Mouse (Mus musculus) fibroblast of lung, adult 2 months (primary cell): ENCODE measurements around the gene Zfp618.
A peak's percentile ranks its signal among the peaks of the same experiment; 100 is the strongest.

ENCODE experiments used
- DNase-seq: peaks from one replicate; pipeline ENCODE4 v3.0.0-alpha.2; 2011; ENCODE audit warnings: low read depth

Zfp618 gene

DNA sequence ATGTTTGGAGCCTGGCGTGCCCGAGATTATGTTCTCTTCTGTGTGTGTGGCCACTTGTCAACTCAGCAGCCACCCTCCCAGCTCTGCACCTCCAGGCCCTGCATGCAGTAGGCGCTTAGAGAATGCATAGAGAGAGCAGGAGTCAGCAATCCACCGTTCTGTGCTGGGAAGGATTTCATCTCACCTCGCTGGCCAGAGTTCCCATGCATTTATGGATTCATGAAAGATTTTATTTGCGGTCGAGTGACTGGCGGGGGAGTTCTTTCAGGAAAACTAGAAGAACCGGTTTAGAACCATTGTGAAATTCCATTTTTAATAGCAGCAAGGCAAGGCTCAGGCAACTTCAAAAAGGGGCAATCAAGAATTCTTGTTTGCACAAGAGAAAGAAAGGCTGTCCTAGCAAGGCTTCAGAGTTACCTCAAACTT, 67.2 kb downstream of the Zfp618 start:
- DNase-seq = no peak

DNA sequence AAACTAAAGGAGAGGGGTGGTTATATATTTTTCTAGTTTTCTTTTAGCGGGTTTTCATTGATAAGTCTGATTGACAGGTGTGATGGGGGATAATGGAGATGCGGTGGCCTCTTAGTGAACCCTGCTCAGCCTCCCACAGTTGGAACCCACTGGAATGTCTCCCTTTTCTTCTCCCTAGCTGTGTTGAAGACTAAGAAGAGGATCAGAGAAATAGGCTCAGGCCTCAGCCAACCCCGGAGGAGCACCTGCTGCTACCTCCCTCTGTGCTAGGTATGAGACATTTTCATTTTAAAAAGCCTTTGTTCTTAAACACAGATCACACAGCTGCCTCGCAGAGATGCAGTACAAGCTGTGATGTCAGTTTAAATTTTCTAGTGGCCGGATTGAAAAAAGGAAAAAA, 68.4 kb downstream of the Zfp618 start:
- no peak for DNase-seq

DNA sequence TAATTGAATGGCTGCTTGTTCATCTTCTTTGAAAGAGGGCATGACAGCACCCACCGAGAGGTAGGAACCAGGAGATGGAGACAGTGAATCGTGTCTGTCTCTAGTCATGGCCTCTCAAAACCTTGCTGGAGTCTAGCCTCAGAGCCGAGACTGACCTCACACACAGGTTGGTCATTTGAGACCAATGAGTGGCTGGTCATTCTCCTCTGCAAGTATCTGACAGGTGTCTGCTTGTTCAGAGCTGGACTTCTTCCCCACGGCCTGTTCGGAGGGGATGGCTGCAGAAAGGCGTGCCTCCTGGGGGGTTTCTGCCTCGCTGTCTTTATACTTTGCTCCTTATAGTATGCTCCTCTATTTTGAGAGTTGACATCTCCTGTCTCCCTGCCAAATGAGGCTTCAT, 70.6 kb downstream of the Zfp618 start:
- no peak for DNase-seq

DNA sequence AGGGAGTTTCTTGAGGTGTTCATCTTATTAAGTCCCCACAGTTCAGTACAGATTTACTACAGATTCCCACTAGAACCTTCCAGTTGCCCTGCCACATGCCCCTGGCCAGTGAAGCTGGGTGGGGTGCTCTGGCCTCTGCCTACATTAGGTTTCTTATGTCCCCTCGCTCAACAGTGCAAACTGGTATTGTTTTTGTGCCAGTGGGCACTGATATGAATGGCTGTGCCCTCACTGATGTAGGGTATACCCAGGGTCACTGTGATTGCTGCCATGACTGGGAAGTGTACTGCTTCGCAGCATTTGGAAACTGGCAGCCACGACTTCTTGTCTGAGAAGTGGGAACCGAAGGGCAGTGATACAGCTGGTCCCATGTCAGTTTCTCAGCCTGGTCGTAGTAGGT, 71.4 kb downstream of the Zfp618 start:
- DNase-seq = no peak

DNA sequence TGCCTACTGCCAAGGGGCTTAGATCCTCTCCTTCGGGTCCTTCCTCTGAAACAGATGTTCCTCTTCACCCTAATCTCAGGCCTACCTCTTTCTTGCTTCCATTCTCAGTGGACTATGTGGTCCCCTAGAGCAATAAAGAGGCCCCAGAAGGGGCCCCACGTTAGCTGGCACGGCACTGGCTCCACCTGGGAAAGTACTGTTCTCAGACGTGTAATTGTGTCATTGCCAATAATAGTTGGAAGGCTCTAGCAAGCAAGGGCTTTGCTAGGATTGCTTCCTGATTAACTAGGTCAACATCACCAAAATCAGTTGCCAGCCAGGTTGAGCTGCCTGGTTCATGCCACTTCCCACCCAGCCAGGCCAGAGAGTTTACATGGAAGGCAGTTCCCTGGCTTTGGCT, 72.2 kb downstream of the Zfp618 start:
- DNase-seq = no peak

DNA sequence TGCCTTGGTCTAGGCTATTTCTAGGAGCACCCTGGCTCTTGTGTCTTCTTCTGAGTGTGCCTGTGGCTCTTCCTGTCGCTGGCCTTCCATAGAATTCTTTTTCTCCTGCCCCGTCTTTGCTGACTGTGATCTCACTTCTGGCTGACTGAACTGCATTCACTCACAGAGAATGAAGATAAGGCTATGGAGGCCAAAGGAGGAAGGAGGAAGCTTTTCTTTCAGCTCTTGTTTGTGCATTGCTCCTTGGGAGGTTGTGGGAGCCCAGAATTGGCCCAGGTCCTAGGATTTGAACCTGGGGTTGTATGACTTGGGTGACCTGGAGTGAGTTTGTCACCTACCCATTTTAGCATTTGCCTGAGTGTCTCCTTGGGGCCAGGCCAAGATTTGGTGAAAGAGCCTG, 72.9 kb downstream of the Zfp618 start:
- no peak for DNase-seq

DNA sequence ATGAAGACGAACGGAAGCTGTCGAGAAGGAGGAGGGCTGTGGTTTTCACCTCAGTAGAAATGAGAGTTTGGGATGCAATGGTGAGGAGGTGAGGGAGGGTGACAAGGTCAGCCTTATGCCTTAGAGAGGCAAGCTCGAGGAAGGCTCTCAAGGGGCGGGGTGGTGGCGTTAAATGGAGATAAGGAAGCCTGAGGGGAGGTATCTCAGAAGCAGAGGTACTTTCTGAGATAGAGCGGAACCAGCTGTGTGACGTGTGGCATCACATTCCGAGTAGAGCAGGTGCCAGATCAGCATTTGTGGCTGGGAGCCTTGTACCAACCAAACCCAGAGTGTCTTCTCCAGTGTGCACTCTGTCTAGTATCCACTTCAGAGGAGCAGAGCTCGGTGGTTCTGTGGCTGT, 73.6 kb downstream of the Zfp618 start:
- DNase-seq = no peak

DNA sequence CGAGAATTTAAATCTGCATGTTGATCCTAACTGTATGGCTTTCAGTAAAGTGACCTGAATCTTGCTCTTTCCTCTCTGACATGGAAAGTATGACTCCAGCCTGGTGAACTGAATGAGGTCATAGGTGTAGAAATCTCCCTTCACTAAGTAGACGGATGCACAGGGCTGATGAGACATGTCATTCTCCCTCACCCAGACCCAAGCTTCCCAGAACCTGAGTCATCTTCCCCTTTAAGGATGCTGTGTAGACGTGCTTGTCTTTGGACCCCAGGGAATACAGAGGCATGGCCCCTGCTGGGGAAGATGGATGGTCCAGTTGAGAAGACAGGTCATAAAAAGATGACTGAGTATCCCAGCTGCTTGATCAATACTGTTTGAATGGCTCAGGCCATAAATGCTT, 83.2 kb downstream of the Zfp618 start:
- DNase-seq = no peak

DNA sequence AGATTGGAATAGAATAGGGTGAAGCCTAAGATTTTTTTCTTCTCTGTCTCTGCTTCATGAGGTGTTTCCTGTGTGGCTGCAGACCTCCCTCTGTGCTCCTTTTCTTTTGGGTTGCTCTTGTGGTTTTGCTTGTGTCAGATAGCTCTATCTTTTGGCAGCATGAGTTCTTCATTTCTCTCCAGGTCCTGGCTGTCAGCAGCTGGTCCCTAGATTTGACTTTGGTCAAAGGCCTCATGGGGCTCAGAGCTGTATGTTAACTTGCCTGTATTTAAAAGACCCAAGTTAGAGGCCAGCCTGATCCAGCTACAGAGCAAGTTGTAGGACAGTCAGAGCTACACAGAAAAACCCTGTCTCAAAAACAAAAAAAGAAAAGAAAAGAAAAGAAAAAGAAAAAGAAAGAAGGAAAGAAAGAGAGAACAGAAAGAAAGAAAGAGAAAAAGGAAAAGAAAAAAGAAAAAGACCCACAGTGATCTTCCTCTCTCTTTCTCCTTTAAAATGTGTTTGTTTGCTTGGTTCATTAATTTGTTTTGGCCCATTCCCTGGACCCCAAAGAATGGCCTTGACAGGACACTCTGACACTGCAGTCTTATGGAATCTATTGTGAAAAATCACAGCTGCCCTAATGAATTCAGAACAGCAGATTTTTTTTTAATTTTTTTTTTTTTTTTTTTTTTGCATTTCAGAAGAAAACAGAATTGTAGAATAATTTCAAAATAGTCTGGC, 84.4 kb downstream of the Zfp618 start:
- no peak for DNase-seq

DNA sequence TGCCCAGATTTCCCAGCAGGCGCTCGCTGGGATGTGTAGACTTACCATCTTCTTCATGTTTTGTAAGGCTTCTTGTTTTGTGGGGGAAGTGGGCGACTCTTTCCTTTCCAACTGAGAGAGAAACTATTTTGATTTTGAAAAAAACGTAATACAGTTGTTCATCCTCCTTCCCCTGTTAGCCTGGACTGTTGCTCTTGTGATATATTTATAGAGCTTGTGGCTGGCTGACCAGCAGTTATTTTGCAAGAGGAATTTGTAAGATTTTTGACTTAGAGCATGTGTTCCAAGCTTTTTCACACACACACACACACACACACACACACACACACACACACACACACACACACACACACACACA, 84.9 kb downstream of the Zfp618 start:
- DNase-seq = peak; percentile 51

DNA sequence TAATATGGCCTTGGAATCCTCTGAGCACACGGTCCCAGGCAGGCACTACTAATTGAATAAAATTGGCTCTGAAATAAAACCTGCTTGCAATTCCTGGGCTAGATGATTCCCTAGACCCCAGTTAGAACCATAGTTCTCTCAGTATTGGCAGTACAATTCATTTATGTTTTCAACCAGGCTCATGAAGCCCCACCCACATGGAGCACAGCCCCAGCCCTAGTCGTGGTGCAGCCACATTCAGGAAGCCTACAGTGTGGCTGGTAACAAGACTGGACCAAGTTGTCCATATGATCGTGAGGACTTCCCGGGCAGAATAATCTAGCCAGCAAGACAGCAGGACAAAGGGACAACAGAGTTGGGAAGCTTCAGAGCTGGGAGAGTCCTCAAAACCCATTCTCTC, 85.6 kb downstream of the Zfp618 start:
- no peak for DNase-seq

DNA sequence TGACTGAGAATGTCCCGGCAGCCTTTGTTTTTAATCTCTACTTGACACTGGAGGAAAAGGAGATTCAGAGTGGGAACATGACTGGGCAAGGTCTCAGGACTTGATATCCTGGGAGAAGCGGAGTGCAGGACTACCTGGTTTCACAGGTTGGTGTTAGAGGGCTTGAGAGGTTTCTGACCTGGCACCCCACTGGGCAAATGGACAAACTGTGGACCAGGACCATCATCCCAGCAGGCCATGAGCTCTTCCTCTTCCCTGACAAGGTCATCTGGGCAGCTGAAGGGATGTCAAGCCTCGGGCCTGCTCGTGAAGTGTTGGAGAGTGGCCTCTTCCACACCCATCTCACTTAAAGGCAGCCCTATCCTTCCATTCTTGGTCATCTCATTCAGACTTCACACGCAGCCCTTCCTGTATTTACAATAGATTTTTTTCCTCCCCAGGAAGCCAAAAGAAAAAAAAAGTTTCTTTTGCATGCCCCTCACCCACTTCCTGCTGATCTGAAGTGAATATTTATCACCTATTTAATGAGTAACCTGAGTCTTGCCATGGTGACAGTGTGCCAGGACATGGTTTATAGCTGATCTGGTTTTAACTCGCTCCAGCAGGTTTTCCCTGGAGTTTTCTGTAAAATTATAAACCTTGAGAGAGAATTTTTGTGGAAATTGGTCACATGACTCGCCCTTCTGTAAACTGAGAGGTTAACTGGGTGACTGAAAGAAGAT, 86.7 kb downstream of the Zfp618 start:
- DNase-seq = no peak

DNA sequence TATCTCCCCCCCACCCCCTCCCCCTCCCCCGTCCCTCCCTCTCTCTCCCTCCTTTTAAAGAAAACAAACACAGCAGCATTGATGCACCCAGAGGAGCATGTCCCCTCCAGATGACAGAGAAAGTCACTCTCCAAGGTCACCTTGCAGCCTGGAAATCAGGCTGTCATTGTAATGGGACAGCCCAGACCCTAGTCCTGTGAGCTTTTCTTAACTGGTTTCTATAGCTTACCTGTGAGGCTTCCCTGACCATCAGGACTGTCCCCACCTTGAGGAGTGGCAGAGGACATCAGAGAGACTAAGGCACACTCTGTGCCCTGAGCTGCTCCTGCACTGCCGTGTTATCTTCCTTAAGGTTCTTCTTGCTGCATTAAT, 87.3 kb downstream of the Zfp618 start:
- no peak for DNase-seq

DNA sequence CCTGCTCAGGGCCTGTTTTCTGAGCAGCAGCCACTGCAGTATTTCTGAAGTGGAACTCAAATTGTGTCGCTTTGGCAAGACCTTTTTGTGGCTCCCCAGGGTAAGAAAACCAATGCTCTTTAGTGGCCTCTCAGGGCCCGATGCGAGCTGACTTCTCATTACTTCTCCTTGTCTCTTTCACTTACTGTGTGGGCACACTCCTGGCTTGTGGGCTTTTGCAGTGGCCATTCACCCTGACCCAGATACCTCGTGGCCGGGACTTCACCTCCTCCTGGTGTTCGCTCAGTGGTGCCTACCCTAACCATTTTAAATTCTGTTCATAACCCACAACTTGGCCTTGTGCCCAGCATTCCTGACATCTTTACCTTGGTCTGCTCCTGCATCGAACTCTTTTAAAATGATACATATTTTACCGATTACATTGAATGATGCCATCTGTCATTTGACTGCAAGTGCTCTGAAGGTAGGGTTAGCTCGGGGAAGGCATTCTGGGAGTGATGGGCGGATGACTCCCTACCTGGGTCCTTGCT, 89.9 kb downstream of the Zfp618 start:
- no peak for DNase-seq

DNA sequence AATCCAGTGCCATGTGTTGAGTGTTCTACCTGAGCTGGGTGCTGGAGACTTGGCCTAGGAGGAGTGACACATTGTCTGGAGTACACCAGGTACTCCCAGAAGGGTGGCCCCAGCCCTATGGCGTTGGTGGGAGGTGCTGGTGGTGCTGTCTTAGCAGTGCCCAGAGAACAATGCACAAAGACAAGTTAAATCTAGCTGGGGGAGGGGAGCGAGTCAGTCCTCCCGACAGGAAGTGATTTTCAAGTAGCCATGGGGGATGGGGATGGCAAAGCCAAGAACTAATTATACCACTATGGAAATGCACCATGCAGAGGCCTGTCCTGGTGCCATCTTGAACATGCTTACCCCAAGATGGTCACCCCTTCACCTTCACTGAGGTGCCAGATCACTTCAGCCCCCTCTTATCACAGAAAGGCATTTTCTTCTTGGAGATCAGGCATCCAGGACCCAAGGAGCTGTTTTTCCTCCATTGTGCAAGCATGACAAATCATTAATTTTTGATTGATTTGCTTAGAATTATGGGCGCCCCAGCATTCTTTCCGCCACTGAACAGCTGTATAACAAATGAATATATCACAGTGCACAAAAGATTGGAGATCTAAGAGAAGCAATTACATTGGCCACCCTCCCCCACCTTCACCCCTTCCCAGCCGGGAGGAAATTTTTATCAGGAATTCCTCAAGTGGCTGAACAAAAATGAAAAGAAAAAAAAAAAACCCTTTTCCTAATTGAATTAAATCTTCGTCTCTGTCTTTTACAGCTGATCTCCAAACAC, 91.5 kb downstream of the Zfp618 start:
- no peak for DNase-seq

DNA sequence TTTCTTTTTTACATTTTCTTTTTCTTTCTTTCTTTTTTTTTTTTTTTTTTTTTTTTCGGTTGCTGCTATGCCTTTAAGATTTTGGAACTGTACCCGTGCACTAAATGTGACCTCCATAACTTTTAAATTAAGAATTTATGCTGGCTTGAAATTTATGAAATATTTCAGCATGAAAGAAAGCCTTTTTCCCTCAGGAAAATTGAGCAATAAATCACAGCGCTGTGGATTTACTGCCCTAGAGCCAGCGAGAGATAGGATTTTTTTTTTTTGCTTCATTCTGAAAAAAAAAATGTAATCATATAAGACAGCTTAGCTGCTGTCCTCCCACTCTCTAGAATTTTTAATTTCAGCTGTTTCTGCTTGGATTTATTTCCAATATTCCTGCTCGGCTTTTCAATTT, 92.2 kb downstream of the Zfp618 start:
- no peak for DNase-seq

DNA sequence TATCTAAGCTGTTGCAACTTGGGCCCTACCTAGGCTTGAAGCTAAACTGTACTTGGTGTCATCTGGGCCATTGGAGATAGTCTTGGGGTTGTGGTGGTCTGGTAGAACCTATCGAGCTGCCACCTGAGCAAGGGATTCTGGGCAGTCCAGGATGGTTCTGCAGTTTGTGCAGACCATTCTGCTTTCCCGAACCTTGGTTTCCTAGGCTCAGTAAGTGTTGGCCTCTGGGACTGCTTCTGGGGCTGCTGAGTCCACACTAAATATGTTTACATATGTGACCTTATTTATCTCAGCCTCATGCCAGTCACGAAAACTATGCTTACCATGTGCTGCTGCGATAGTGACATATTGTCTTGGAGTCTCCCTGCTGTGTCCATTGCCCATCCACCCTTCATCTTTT, 93.3 kb downstream of the Zfp618 start:
- DNase-seq = no peak

DNA sequence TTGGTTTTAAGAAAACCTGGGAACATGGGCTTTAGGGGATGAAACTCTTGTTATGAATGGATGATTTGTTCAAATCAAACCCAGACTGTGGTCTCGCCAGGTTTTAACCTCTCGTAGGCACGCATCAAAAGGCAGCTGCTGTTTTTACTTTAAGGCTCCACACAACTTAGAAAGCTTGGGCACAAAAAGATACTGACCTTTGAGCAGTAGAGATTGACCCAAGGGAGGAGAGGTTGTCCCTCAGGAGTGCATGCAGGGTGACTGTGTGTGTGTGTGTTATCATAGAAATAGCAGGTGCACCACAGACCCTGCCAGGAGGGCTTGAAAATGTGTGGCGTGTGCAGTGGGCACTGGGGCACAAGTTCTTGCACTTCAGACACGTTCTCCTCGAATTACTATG, 95.0 kb downstream of the Zfp618 start:
- DNase-seq = no peak

DNA sequence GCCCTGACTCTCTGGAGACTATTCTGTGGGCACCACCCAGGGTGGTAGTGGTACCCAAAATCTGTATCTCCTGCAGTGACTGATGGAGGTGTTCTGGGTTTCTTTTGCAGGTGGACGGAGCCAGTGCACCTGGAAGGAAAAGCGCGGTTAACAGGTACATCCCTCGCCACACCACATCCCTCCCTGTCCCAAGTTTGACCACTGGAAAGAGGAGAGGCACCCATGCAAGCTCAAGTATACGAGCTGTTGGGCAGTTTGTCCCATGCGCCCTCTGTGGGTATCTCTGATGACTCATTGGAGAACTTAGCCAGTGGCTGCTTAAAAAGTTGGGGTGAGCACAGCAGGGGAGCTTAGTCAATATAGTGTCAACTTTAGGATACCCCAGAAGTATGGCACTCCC, 96.0 kb downstream of the Zfp618 start:
- DNase-seq = no peak

DNA sequence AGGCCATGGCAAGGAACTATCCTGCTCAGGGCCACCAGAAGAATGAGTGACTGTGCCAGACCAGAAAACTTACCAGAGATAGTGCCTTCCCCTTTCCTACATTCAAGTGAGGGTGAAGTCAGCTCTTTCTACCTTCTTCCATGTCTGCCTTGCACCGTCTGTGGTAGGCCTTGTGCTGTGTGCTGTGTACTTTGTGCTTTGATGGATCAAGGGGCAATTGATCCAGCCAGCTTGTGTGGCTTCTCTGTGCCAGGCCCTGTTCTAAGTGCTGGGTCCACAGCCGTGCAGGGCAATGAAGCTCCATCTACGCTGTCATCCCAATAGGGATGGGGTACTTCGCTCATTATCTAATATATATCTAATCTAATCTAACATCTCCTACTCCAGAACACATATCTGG, 98.0 kb downstream of the Zfp618 start:
- no peak for DNase-seq

DNA sequence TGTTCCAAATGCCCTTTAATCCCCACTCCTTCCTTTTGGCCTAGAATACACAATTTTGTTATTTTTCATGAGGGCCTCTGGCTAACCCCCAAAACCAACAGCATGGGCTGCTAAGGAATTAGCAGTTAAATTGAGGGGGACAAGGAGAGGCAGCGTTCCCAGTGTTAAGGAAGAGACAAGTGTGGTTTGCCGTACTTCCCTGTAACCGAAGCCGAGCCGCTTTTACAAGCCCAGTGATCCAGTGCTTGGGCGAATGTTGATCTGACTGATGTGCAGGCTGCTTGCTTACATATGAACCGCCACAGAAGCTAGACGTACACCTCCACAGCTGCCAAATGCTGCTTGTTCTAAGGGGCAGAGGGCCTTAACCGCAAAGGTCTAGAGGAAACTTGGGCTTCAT, 99.5 kb downstream of the Zfp618 start:
- no peak for DNase-seq

DNA sequence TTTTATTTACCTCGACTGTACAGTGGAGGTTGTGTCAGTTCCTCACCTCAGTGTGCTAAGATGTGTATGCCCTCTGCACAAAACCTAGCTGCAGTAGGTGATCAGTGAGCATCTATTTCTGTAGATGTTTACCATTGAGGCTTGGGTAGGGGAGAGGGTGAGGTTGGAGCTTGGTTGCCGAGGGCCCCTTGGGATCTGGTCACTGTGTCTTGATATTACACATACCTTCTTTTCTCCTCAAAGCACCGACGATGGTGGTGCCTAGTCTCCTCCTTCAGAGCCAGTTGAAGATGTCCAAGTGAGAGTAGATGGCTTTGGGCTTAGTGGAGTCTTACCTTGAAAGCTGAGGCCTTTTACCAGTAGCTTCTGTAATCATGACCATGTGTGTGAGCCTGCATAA, 101.4 kb downstream of the Zfp618 start:
- DNase-seq = no peak

DNA sequence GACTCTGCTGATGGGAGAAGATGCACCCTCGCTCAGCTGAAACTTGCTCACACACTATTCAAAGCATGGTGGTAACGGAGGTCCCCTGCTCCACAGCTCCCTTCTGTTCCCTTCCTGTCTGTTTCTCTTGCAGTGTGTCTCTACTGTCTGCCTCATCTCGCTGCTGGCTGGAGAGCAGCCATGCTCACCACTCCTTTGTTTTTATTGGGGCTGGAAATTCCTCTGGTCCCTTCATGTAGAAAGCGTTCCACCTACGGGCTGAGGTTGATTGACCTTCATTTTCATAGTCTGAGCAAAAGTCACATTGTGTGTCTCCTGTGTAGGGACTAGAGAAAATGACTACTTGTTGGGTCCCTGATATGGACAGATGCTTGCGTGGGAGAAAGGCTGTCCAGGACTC, 102.4 kb downstream of the Zfp618 start:
- no peak for DNase-seq
